Mouse (Mus musculus) liver, postnatal 0 days (tissue): ENCODE measurements around the gene Agap1. TPM values are rescaled to one million over a fixed set of nuclear protein-coding genes. Genes with fewer than 3 reads are reported as not detected.
A peak's percentile ranks its signal among the peaks of the same experiment; 100 is the strongest.

Source experiments
- ATAC-seq: fragments of 200-750 bp; cut with Nextera tagmentation; 2 replicates; pipeline ENCODE4 v1.8.0; 2017; ENCODE audit warnings: mild to moderate bottlenecking, moderate library complexity
- DNase-seq: peaks from one replicate; pipeline ENCODE4 v3.0.0-alpha.2; 2016
- H3K27ac ChIP-seq: fragments of 300-500 bp; sonication (generic); 2 replicates; pipeline ENCODE4 v1.5.1; 2014; ENCODE audit warnings: antibody characterized with exemption, moderate library complexity, mild to moderate bottlenecking, low read depth
- H3K27me3 ChIP-seq: fragments of 300-500 bp; sonication (generic); 2 replicates; pipeline ENCODE4 v1.6.1; 2014; ENCODE audit warnings: low read length, control low read depth, mixed read lengths; ENCODE audit not compliant: insufficient read depth
- H3K36me3 ChIP-seq: fragments of 300-500 bp; sonication (generic); replicated peaks from 2 replicates; pipeline ENCODE4 v1.6.1; 2014; ENCODE audit warnings: mild to moderate bottlenecking, control low read depth, low read length, moderate library complexity, mixed read lengths; ENCODE audit not compliant: insufficient read depth
- H3K4me1 ChIP-seq: fragments of 300-500 bp; sonication (generic); 2 replicates; pipeline ENCODE4 v1.6.1; 2014; ENCODE audit warnings: antibody characterized with exemption, mild to moderate bottlenecking, control low read depth; ENCODE audit not compliant: insufficient read depth
- H3K4me2 ChIP-seq: fragments of 300-500 bp; sonication (generic); 2 replicates; pipeline ENCODE4 v1.6.1; 2014; ENCODE audit warnings: low read depth, mild to moderate bottlenecking, low read length, moderate library complexity, mixed read lengths
- H3K4me3 ChIP-seq: fragments of 300-500 bp; sonication (generic); 2 replicates; pipeline ENCODE4 v1.5.1; 2014; ENCODE audit warnings: low read depth, low read length
- H3K9ac ChIP-seq: fragments of 300-500 bp; sonication (generic); replicated peaks from 2 replicates; pipeline ENCODE4 v1.6.1; 2014; ENCODE audit warnings: mild to moderate bottlenecking, moderate library complexity
- H3K9me3 ChIP-seq: fragments of 300-500 bp; sonication (generic); 2 replicates; pipeline ENCODE4 v1.6.1; 2016; ENCODE audit warnings: mild to moderate bottlenecking, control low read depth, low read length, mixed read lengths
- CTCF ChIP-seq: sonication (generic); IDR thresholded peaks from 2 replicates; pipeline ENCODE4 v1.5.1; 2016; ENCODE audit warnings: antibody characterized with exemption, low read depth
- EP300 ChIP-seq: IDR thresholded peaks from 2 replicates; pipeline ENCODE4 v1.6.1; 2016; ENCODE audit warnings: antibody characterized with exemption, low read depth, mild to moderate bottlenecking
- WGBS: fragments of 180-500 bp; shearing (Covaris S2); extraction: QIAGEN DNeasy Blood & Tissue Kit; methylation state at CpG from one replicate; pipeline ENCODE4 v1.1.7; 2014; ENCODE audit not compliant: insufficient replicate concordance; 5-methylcytosine and 5-hydroxymethylcytosine counted together
- polyA plus RNA-seq: library from polyadenylated mRNA; unstranded; fragments of >200 nt; fragmentation: Nextera tagmentation; extraction: Ambion mirVana; gene quantifications from 2 replicates; pipeline ENCODE4 v1.2.1, GENCODE M21; 2015

The Agap1 gene
- polyA plus RNA-seq, 1 experiment from 2014 or later = 1.0 TPM

- Histone ChIP-seq H3K36me3 (no peaks in the 10 kb centered on the region; the same call in 1 of the 2 replicates), H3K9ac (no peak overlapping the region), H3K4me3 (no peak overlapping the region), H3K4me2 (no peak overlapping the region), H3K9me3 (no peaks in the 10 kb centered on the region), H3K4me1 (no peaks in the 10 kb centered on the region), H3K27ac (0 out of 2 replicates have a peak overlapping the region, but pooled peaks have one; percentile 11), H3K27me3 (no peaks in the 10 kb centered on the region)
- 53% methylated on average over 13 of the region's 13 CpGs for WGBS
- DNase-seq (peak; percentile 52), ATAC-seq (peak; percentile 74)
- TF ChIP-seq CTCF = peak; percentile 61
- TF ChIP-seq EP300 = no peak
These were observed 276.1 kb downstream of the Agap1 start for GRCm38 (mm10) chr1:89730589-89731195.

GRCm38 (mm10) chr1:89734368-89734767 is 279.8 kb downstream of the Agap1 start:
- no peak overlapping the region for H3K27ac ChIP-seq
- H3K27me3 ChIP-seq = no peaks in the 10 kb centered on the region
- H3K4me3 ChIP-seq = no peak overlapping the region
- H3K36me3 ChIP-seq = no peaks in the 10 kb centered on the region
- H3K9me3 ChIP-seq = no peaks in the 10 kb centered on the region
- ATAC-seq = no peak
- DNase-seq = no peak
- 80% methylated on average over 9 of the region's 9 CpGs for WGBS
- no peaks in the 10 kb centered on the region for H3K4me1 ChIP-seq
- TF ChIP-seq CTCF = no peak
- no peak for TF ChIP-seq EP300
- H3K4me2 ChIP-seq = no peak overlapping the region
- no peak overlapping the region for H3K9ac ChIP-seq

- WGBS = 91% methylated on average over 6 of the region's 6 CpGs
- Histone ChIP-seq H3K36me3 (no peaks in the 10 kb centered on the region), H3K4me1 (no peaks in the 10 kb centered on the region), H3K9me3 (no peaks in the 10 kb centered on the region), H3K4me2 (no peak overlapping the region), H3K4me3 (no peak overlapping the region), H3K9ac (no peak overlapping the region), H3K27me3 (no peaks in the 10 kb centered on the region), H3K27ac (no peak overlapping the region)
- DNase-seq (no peak), ATAC-seq (no peak)
- no peak for TF ChIP-seq EP300
- TF ChIP-seq CTCF = no peak
These were observed 280.5 kb downstream of the Agap1 start for GRCm38 (mm10) chr1:89735146-89735545.

- Histone ChIP-seq H3K4me2 (no peak overlapping the region), H3K9ac (no peak overlapping the region), H3K9me3 (no peaks in the 10 kb centered on the region), H3K4me1 (no peaks in the 10 kb centered on the region), H3K36me3 (no peaks in the 10 kb centered on the region), H3K27ac (no peak overlapping the region), H3K4me3 (no peak overlapping the region), H3K27me3 (no peaks in the 10 kb centered on the region)
- 82% methylated on average over 6 of the region's 6 CpGs for WGBS
- no peak for DNase-seq
- no peak for ATAC-seq
- TF ChIP-seq EP300 = no peak
These were observed 281.4 kb downstream of the Agap1 start for GRCm38 (mm10) chr1:89736021-89736420.

GRCm38 (mm10) chr1:89739067-89739774 is 284.6 kb downstream of the Agap1 start:
- ATAC-seq = no peak
- Histone ChIP-seq H3K27ac (no peak overlapping the region), H3K4me1 (no peaks in the 10 kb centered on the region), H3K9me3 (no peaks in the 10 kb centered on the region), H3K9ac (no peak overlapping the region), H3K36me3 (peaks cover 4% of the 10 kb centered on the region; the same call in 1 of the 2 replicates), H3K4me3 (no peak overlapping the region), H3K4me2 (no peak overlapping the region), H3K27me3 (no peaks in the 10 kb centered on the region)
- WGBS = 84% methylated on average over 17 of the region's 17 CpGs
- TF ChIP-seq CTCF (no peak), EP300 (no peak)
- no peak for DNase-seq

- Histone ChIP-seq H3K4me1 (no peaks in the 10 kb centered on the region), H3K27me3 (no peaks in the 10 kb centered on the region), H3K9me3 (no peaks in the 10 kb centered on the region), H3K36me3 (peaks cover 7% of the 10 kb centered on the region; the same call in 1 of the 2 replicates), H3K27ac (no peak overlapping the region), H3K4me3 (no peak overlapping the region), H3K9ac (no peak overlapping the region), H3K4me2 (no peak overlapping the region)
- no peak for DNase-seq
- ATAC-seq = no peak
- WGBS = 74% methylated on average over 3 of the region's 3 CpGs
- TF ChIP-seq CTCF = no peak
- no peak for TF ChIP-seq EP300
These were observed 285.1 kb downstream of the Agap1 start for GRCm38 (mm10) chr1:89739775-89740099.
